Mouse (Mus musculus): ENCODE measurements around the gene Lamc2. TPM values are rescaled to one million over a fixed set of nuclear protein-coding genes. Genes with fewer than 3 reads are reported as not detected.

The Lamc2 gene
- total RNA-seq (2012; rRNA removed) = 0.03 and 0.04 TPM in 2 replicates
- under 1 TPM in 1 of 2 experiments, not detected in 1; 0.03 TPM for polyA plus RNA-seq (2012; ENCODE audit: insufficient read depth in 1 of 2, insufficient read length in 2 of 2, low read depth in 1 of 2, low replicate concordance in 2 of 2, missing spikeins in 1 of 2)

DNA sequence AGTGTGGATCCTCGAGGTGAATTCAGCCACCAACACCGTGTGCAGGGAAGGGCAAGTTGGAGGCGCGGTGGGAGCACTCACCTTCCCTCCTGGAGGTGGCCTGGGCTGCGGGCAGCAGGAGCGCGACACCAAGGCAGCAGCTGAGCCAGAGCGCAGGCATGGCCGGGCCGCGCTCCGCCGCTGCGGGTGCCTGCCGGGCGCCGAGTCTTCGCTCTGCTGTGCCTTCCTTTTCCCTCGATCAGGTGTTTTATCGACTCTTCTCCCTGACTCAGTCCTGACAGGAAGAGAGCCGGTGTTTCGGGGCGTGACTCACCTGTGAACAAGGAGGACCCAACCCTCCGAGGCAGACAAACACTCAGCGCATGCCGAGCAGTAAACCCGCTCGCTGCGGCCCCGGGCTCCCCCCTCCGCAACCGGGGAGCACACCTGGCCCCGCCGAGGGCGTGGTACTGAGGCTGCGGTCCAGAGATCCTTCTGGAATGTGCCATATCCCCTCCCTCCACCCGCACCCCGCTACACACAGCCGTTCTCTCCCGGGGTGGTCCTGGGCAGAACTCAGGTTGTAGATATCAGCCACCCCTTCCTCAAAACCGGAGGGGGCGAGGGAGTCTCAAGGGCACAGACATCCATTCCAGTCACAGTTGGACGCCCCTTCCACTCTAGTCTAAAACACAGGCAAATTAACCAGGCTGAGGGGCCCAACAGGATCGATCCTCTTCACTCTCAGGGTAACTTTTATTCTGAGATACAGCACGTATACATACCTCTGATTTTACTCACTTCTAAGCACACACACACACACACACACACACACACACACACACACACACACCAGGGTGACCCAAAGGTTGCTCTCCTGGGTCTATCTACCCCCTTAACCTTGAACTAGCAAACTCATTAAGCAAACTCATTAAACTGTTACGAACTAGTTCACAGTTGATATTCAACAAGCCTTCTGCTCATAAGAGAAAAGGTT, at the start of gene Lamc2:
Gene Lamc2, minus strand, starts transcription at position 620 of the 976 bp plus-strand sequence.
- no peak for DNase-seq (ENCODE audit: low read depth, low spot score)

DNA sequence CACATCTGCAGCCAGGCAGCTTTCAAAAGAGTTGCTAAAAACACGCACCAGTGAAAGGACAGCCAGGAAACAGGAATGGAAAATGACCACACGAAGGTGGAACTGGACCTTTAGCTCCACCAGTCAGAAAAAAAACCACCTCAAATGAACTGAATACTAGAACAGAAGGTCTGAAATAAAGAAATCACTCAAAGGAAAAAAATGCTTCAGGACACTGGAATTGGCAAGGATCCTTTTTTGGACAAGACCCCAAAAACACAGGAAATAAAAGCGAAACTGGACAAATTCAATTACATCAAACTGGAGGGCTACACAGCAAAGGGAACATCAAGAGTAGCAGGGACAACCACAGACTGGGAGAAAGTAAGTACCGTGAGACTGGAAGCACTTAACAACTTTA, 49.3 kb upstream of the Lamc2 start:
- Histone ChIP-seq H3K4me3 (ENCODE audit: control insufficient read depth in 1 of 2, insufficient read depth in 1 of 2, low read depth in 2 of 2, low read length in 2 of 2) (no peak overlapping the region), H3K79me2 (ENCODE audit: control insufficient read depth, insufficient read depth, low read length, poor library complexity) (no peaks in the 10 kb centered on the region), H3K4me1 (ENCODE audit: control insufficient read depth in 1 of 2, insufficient read depth in 2 of 2, low read length in 2 of 2) (no peaks in the 10 kb centered on the region), H3K9ac (ENCODE audit: control insufficient read depth, low read depth, low read length, poor library complexity, severe bottlenecking) (no peak overlapping the region), H3K27ac (ENCODE audit: control insufficient read depth, low read depth, low read length) (no peak overlapping the region), H3K9me3 (replicated peaks; ENCODE audit: insufficient read depth, low read length) (no peaks in the 10 kb centered on the region), H3K27me3 (ENCODE audit: control insufficient read depth in 1 of 2, insufficient read depth in 2 of 2, low read length in 2 of 2) (no peaks in the 10 kb centered on the region), H3K36me3 (ENCODE audit: control insufficient read depth in 1 of 2, insufficient read depth in 2 of 2, low read length in 2 of 2) (peaks cover 0 to 2% of the 10 kb centered on the region in 2 experiments; a peak in 2 of 4 replicates)
- no peak for DNase-seq (ENCODE audit: low read depth, low spot score)
- TF ChIP-seq CHD1 (IDR thresholded peaks at IDR 0.05; ENCODE audit: low read depth, low read length) = no peak
- TF ChIP-seq RCOR1 (IDR thresholded peaks at IDR 0.05; ENCODE audit: low read depth, low read length) = no peak
- no peak for TF ChIP-seq ZKSCAN1 (IDR thresholded peaks at IDR 0.05; ENCODE audit: low read depth, low read length)
- no peak for TF ChIP-seq MEF2A (IDR thresholded peaks at IDR 0.05; ENCODE audit: extremely low read depth, insufficient replicate concordance, low read depth, low read length, poor library complexity, severe bottlenecking)
- TF ChIP-seq ETS1 (IDR thresholded peaks at IDR 0.05; ENCODE audit: low read depth, low read length) = no peak
- no peak for TF ChIP-seq ELF1 (IDR thresholded peaks at IDR 0.05; ENCODE audit: low read depth, low read length)
- no peak for TF ChIP-seq HCFC1 (IDR thresholded peaks at IDR 0.05; ENCODE audit: low read depth, low read length)
- no peak for TF ChIP-seq SMC3 (IDR thresholded peaks at IDR 0.05; ENCODE audit: low read depth, low read length)
- TF ChIP-seq GABPA (IDR thresholded peaks at IDR 0.05; ENCODE audit: low read depth, low read length) = no peak

More for the DNA sequence above, at the start of gene Lamc2:
- peaks cover 0 to 5% of the 10 kb centered on the region in 2 experiments; a peak in 3 of 4 replicates for H3K27me3 ChIP-seq (ENCODE audit: control insufficient read depth in 1 of 2, insufficient read depth in 2 of 2, low read length in 2 of 2)
- no peaks in the 10 kb centered on the region for H3K36me3 ChIP-seq (ENCODE audit: control insufficient read depth in 1 of 2, insufficient read depth in 2 of 2, low read length in 2 of 2)
- H3K4me3 ChIP-seq (ENCODE audit: control insufficient read depth in 1 of 2, insufficient read depth in 1 of 2, low read depth in 2 of 2, low read length in 2 of 2) = no peak within 1 kb of the TSS
- TF ChIP-seq SMC3 (IDR thresholded peaks at IDR 0.05; ENCODE audit: low read depth, low read length) = no peak
- TF ChIP-seq MYB (IDR thresholded peaks at IDR 0.05; ENCODE audit: low read depth, low read length) = no peak
- TF ChIP-seq GATA1 (IDR thresholded peaks at IDR 0.05; ENCODE audit: low read depth, low read length) = no peak
- no peak for TF ChIP-seq MXI1 (IDR thresholded peaks at IDR 0.05; ENCODE audit: low read depth, low read length)
- no peak for TF ChIP-seq RAD21 (IDR thresholded peaks at IDR 0.05; ENCODE audit: low read depth, low read length)
- no peak for TF ChIP-seq TBP (IDR thresholded peaks at IDR 0.05; ENCODE audit: low read depth, low read length)
- TF ChIP-seq CHD1 (IDR thresholded peaks at IDR 0.05; ENCODE audit: low read depth, low read length) = no peak
- no peak for TF ChIP-seq MAFK (IDR thresholded peaks at IDR 0.05; ENCODE audit: borderline replicate concordance, low read depth, low read length)
- TF ChIP-seq POLR2AphosphoS2 (IDR thresholded peaks at IDR 0.05; ENCODE audit: low read length) = no peak
- no peak for TF ChIP-seq EP300 (IDR thresholded peaks at IDR 0.05; ENCODE audit: low read depth in 1 of 2, low read length in 2 of 2)
- no peak for TF ChIP-seq ZNF384 (IDR thresholded peaks at IDR 0.05; ENCODE audit: low read depth, low read length)
- no peak for TF ChIP-seq ETS1 (IDR thresholded peaks at IDR 0.05; ENCODE audit: low read depth, low read length)
- no peak for TF ChIP-seq GABPA (IDR thresholded peaks at IDR 0.05; ENCODE audit: low read depth, low read length)
- no peaks in the 10 kb centered on the region for H3K79me2 ChIP-seq (ENCODE audit: control insufficient read depth, insufficient read depth, low read length, poor library complexity)
- H3K9ac ChIP-seq (ENCODE audit: control insufficient read depth, low read depth, low read length, poor library complexity, severe bottlenecking) = no peak within 1 kb of the TSS
- no peaks in the 10 kb centered on the region for H3K9me3 ChIP-seq (replicated peaks; ENCODE audit: insufficient read depth, low read length)
- H3K27ac ChIP-seq (ENCODE audit: control insufficient read depth, low read depth, low read length) = no peak within 1 kb of the TSS
- H3K4me1 ChIP-seq (ENCODE audit: control insufficient read depth in 1 of 2, insufficient read depth in 2 of 2, low read length in 2 of 2) = no peaks in the 10 kb centered on the region

Measured in MEL (cell line).